Mouse (Mus musculus) ZHBTc4 (cell line): ENCODE results near the gene Odf3.
A peak's percentile ranks its signal among the peaks of the same experiment; 100 is the strongest.
"Not testable (repeated sequence)": the region's sequence is repeated elsewhere in the genome, so short reads cannot be mapped to it uniquely, and the experiment has no call there.

Experiments
- DNase-seq: peaks from one replicate; pipeline ENCODE4 v3.0.0-alpha.2; 2011; ENCODE audit warnings: low read depth, low spot score

Odf3 gene

GRCm38 (mm10) chr7:140880865-140881515, 33.4 kb downstream of the Odf3 start:
- peak; percentile 66 for DNase-seq

DNA sequence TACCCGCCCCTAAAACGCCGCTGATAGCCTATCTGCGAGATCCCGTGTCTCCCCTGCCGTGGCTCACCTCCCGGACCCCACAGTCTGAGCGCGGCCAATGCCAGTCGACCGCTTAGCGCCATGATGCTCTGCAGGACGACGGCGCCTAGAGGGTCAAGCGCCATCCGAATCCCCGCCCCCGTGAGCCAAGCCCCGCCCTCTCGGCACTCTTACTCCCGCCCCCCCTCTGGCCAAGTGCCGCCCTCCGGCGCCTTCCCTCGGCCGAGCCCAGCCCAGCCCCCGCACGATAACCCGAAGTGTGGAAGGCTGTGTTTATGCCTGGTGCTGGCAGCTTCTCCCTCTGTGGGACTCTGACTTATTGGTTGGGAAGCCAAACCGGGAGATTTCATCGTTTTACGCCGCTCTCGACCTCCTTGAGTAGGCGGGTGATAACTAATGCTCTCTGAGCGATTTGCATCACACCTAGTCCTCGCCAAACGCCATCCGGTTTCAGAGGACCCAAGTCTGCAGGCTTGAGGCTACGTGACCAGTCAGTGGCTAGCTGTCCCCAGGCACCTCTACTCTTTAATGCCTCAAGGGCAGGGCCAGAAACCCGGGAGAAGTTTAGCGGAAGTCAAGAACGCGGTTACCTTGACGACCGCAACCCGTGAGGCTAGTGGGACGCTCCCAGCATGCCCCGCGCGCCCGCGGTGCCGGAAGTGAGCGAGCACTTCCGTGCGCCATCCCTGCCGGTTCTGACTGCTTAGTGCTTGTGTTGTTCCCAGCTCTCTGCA, 34.3 kb downstream of the Odf3 start, which contains the start of the genes Psmd13 and Sirt3:
Gene Psmd13, plus strand, starts transcription at position 273 of the 773 bp plus-strand sequence.
Gene Sirt3, minus strand, starts transcription at position 614 of the 773 bp plus-strand sequence.
- DNase-seq: peak; percentile 98

GRCm38 (mm10) chr7:140882469-140882803, 34.8 kb downstream of the Odf3 start:
- DNase-seq: no peak

GRCm38 (mm10) chr7:140890636-140891035, 43.0 kb downstream of the Odf3 start:
- not testable (repeated sequence) for DNase-seq

GRCm38 (mm10) chr7:140894031-140894430, 46.4 kb downstream of the Odf3 start:
- no peak for DNase-seq

DNA sequence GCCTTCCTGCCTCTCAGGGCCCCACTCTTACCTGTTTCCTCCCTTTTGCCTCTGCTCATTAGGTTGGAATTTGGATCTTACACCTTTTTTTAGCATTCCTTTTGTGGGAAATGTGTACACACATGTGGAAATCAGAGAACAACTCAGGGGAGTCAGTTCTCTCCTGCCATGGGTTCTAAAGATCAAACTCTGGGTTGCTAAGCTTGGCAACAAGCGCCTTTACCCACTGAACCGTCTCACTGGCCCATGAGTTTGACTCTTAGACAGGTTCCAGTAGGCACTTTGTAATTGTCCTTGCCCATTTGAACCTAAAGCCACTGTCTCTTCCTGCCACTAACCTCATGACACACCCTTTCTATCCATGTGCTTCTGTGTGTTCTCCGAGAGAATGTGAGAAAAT, 47.0 kb downstream of the Odf3 start:
- DNase-seq: no peak

DNA sequence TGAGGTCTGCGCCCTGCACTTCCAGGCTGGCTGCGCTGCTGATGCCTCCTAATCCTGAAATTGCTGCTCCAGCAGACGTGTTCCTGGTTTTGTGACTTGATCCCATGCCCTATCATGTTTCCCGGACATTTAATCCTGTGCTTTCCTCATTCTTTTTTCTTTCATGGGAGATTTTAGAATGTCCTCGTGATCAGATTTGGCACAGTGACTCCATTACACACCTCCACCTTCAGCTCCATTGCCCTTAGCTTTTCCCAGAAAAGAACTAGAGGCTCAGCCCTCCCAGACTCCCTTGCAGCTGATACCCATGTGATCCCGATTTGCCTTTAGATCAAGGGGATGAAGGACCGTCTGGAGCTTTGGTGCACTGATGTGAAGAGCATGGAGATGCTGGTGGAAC, 50.3 kb downstream of the Odf3 start:
- DNase-seq: no peak

GRCm38 (mm10) chr7:140899121-140899520, 51.5 kb downstream of the Odf3 start:
- no peak for DNase-seq

- DNase-seq: no peak
Measured at GRCm38 (mm10) chr7:140900220-140900619, 52.6 kb downstream of the Odf3 start, which contains the start of gene Cox8b. Gene Cox8b (minus strand): TSS chr7:140900446.
